Mouse (Mus musculus): ENCODE data around the gene Clstn1.

The Clstn1 gene

DNA sequence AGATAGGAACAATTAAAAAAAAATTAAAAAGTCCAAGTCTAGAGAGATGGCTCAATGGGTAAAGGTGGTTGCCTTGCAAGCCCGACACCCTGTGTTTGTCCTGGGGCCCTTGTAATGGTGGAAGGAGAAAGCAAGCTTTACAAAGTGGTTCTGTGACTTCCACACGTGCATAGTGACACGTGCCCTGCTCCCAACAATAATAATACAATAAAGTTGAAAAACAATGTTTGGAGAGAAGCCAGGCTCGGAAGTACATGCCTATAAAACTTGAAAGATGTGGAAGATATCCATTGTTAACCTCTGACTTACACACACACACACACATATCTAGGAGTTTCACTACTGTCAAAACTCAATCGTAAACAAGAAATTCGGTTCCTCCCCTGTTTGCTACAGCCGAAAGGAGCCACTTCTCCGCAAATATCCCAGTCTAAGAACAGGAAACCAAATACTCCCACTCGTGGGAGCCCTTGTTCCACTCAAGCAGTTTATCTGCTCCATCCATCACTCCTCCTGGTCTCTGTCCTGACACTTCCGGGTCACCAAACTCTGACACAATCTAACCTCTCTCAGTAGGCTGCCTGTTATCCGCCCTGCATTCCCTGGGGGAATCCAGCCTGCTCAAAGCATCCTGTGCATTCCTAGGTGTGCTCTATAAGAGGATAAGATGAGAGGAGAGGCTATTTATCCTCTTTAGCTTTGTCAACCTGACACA is 92.9 kb downstream of the Clstn1 start:
- DNase-seq, result no peak

DNA sequence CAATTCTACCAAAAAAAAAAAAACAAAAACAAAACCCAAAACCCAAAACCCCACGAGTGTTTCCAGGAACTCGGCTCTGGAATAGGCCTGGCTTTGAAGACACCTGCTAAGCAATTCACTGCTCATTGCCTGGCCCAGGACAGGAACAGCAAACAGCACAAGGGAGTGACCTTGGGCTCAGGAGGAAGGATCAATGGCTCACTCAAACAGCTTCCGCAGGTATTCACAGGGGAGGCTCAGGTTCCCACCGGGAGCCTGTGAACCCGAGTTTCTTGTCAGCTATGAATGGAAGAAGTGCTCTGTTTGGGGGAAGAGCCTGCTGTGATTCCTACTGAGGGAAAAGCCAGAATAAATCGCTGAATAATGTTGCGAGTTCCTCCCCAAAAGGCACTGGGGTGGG is 97.6 kb downstream of the Clstn1 start:
- no peak for DNase-seq

DNA sequence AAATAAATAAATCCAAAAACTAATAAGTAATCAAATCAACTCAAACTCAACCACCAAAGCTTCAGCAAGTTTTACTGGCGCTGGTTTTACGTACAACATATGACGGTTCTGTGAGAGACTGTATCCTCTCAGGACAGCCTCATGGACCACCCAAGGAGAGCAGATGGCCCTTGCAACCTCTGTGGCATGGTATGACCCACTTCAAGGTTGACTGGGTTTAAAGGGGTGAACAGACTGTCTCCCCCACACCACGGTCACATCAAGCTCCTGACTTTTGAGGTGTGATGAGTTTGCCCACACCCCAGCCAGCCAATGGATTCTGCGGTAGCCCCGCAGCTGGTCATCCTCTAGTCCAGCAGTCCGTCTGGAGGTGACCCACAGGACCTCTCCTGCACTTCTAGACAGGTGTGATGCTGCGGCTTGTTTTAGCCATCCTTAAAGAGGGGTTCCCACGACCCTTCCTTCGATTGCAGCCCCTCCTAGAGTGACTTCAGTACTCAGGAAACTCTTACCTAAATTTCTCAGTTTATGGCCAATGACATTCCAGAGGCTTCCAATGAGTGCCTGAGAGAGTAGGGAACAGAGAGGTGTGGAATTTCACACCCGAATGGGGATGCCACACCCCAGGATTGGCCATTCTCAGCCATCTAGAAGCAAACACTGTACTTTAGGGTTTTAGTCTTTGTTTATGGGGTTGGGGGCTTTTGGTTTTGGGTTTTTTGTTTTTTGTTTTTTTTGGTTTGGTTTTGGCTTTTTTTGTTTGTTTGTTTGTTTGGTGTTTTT is 98.8 kb downstream of the Clstn1 start:
- no peak for DNase-seq

DNA sequence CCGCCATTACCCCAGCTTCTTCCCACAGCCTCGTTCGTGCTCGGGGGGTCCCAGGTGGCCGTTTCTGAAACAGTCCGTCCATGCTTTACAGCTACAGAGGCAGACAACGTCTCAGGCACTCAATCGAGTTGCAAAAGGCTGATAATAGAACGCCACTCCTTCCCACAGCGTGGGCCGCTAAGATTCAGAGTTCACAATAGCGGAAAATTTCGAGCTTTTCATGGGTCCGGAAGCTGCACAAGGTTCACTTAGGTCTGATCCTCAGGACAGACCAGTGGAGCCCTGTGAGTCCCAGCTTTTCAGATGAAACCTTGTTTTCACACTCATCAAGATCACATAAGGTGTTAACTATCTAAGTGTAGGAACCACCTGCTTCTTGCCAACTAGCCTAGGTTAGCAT is 102.6 kb downstream of the Clstn1 start:
- no peak for DNase-seq

DNA sequence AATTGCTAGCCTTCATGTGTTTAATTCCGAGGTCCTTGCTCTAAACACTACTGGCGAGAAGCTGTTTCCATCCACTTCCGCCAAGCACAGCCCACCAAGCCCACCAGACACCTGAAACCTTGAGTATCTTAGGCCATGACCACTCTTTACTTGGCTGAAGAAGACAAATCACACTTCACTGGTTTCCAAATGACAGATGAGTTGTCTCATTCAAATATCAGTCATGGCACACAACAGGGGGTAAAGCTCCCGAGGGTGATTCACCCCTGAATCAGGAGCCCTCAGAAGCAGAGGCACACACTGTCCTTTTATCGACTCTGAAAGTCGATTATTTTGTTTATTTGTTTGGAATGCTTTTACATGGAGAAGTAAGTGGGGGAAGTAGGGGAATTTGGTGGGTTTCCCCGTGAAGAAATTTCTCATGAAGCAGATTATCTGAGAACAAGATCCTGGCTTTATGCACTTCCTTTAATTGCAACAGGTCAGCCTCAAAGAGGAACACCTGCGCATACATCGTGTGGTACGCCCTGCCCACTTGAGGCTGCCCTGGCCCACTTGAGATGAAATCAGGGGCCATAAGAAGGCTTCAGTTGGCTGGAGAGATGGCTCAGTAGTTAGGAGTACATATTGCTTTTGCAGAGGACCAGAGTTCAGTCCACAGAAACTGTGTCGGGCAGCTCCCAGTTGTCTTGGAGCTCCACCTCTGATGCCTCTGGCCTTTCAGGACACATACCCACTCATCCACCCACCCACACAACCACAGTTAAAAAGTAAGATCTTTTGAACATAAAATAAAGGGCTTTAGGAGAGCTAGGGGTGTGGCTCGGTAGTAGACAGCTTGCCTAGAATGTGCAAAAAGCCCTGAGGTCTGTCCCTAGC is 103.8 kb downstream of the Clstn1 start:
- DNase-seq, result peak; percentile 34 to 39

DNA sequence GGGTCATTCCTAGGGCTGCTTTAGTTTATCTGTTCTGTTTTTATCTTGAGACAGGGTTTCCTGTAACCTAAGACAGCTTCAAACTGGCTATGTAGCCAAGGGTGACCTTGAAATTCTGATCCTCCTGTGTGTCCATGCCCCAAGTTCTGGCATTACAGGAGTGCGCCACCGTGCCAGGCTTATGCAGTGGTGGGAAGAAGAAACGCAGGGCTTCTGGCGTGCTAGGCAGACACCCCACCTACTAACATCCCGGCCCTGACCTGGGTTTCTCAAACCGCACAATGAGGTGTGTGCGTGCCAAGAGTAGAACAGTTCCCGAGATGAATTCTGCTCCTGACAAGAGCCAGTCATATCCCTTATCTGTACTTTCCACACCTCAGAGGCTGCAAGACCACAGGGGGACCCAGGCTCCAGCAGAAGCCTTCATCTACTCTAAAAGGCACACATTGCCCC is 104.6 kb downstream of the Clstn1 start:
- DNase-seq, result no peak

DNA sequence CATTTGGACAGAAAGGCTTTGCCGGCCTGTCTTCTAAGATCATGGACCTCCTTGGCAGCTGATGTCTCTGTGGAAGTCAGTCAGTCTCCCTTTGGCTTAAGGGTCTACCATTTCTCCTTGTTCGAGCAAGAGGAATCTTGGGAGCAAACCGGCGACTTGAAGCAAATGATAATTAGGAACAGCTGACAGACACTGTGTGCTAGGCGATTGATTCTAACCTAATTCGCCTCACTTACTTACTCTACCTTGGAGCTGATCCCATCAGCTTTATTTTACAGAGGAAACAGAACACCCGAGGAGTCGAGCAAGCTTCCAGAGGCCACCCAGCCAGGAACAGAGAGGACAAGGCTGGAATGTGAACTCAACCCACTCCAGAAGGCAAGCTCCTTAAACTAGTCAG is 105.1 kb downstream of the Clstn1 start:
- DNase-seq, result no peak

DNA sequence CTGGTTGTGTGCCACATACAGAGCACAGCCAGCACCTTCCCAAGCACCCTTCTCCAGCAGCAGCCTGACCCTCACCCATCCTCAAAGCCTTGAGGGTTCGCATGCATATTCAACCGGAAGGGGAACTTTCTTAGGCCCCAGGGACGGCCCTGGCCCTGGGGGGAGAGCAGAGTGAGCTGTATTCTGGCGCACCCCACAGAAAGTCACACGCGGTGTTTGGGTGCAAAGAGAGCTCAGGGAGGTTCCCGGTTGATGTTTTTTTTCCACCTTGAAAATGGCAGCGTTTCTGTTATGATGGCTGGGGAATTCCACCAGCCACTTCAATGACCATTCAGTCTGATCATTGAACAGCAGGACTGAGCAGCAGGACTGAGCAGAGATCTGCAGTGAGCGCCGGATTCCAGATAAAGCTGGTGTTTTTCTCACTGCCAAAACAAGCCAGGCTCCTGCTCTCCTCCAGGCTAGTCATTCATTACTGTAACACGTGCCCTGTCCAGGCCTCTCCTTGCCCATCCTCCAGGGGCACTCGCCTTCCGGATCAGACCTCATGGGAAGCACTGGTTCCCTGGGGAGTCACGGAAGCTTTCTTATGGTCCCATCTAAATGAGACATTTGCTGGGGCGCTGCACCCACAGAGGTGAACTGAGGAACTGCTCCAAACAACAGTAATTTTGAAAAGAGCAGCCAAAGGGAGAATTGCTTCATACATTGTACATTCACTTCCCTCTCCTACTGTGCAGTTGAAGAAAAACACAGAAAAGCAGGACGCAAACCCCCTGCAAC is 110.1 kb downstream of the Clstn1 start:
- peak; percentile 65 to 67 for DNase-seq

DNA sequence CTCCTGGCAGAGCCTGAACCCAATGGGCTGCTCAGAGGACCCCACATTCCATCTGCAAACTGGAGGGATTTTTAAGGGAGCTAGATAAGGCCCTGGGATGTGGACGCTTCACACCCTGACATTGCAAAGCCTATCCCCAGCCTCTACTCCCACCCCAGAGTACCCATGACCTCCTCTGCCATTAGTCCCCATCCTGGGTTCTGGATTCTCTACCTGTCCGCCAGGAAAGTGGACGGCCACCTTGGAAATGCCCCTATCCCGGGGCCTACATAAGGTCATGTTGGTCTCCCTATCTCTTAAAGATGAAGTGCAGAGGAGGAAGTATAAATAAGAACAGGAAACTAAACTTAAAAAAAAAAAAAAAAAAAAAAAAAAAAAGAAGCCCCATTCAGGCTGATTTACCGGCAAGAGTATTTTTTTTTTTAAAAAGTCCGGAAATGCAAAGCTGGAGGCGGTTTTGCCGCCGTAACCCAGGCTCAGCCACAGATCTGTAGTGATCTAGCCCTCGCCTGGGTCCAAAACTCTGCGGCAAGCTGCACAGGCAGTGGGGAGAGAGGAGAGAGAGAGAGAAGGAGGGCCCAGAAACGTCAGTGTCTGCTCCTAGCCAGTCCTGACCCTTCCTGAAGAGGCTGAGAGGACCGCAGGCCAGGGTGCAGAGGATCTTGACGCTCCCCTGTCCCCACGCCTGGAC is 111.4 kb downstream of the Clstn1 start:
- DNase-seq, result peak; percentile 52 to 67

DNA sequence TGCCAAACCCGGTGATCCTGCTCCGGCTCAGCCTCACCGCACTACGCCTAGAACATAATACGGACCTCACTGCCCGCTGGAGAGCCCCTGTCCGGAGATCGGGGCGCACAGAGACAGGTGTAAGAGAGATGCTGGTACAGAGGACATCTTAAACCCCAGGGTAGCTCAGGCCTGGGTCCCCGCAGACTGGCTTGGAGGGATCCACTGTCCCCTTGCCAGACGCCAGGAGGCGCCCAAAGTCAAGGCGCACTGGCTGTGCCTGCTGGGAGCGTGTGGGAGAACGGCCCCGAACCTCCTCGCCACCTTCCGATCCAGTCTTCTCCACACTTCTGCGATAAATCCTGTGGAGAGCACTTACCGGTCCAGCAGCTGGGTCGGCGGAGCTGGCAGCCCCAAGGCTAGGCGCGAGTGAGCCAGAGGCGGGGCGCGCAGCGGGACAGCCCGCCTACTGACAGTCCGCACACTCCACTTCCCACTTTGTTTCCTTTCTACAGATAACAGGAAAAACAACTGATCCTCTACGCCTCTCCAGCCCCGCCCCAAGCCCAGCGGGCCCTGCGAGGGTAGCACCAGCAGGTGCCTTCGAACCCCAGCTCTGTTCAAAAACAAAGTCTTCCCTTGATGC is 112.0 kb downstream of the Clstn1 start:
- peak; percentile 76 to 77 for DNase-seq

Measured in B cell, adult 2 months (primary cell).